Mouse (Mus musculus) liver, adult 2 months (tissue): Measurements from ENCODE around the gene Hes6. TPM values are rescaled to one million over a fixed set of nuclear protein-coding genes. Genes with fewer than 3 reads are reported as not detected.
A peak's percentile ranks its signal among the peaks of the same experiment; 100 is the strongest.

Experiments used
- DNase-seq: peaks from one replicate; pipeline ENCODE4 v3.0.0-alpha.2; 2011; ENCODE audit warnings: low read depth, low spot score; ENCODE audit errors: extremely low read depth
- H3K27ac ChIP-seq: fragments of 200-500 bp; replicated peaks from 2 replicates; pipeline ENCODE4 v1.5.1; 2012; ENCODE audit warnings: low read depth, mild to moderate bottlenecking, control low read depth, inconsistent platforms, low read length; ENCODE audit not compliant: insufficient read depth
- H3K27me3 ChIP-seq: fragments of 200-500 bp; 2 replicates; pipeline ENCODE4 v1.6.1; 2012; ENCODE audit warnings: mild to moderate bottlenecking, moderate library complexity, low read length, inconsistent platforms; ENCODE audit not compliant: control insufficient read depth, insufficient read depth
- H3K36me3 ChIP-seq: fragments of 200-500 bp; 2 replicates; pipeline ENCODE4 v1.6.1; 2012; ENCODE audit warnings: low read length, inconsistent platforms; ENCODE audit not compliant: control insufficient read depth, insufficient read depth
- H3K4me1 ChIP-seq: fragments of 200-500 bp; 2 replicates; pipeline ENCODE4 v1.6.1; 2011; ENCODE audit warnings: low read length; ENCODE audit not compliant: control insufficient read depth, insufficient read depth
- H3K4me3 ChIP-seq: fragments of 200-500 bp; 2 replicates; pipeline ENCODE4 v1.5.1; 2011; ENCODE audit warnings: low read depth, mild to moderate bottlenecking, control low read depth, low read length, moderate library complexity; ENCODE audit not compliant: insufficient read depth
- H3K79me2 ChIP-seq: fragments of 200-500 bp; 2 replicates; pipeline ENCODE4 v1.6.1; 2012; ENCODE audit warnings: inconsistent platforms, mild to moderate bottlenecking, low read length, moderate library complexity; ENCODE audit not compliant: control insufficient read depth, insufficient read depth
- H3K9ac ChIP-seq: fragments of 200-500 bp; 2 replicates; pipeline ENCODE4 v1.6.1; 2012; ENCODE audit warnings: low read depth, mild to moderate bottlenecking, control low read depth, inconsistent platforms, low read length
- CTCF ChIP-seq: fragments of 200-500 bp; IDR thresholded peaks from 2 replicates; pipeline ENCODE4 v1.5.1; 2011; ENCODE audit warnings: low read depth, low read length, control low read depth
- POLR2A ChIP-seq: fragments of 200-500 bp; IDR thresholded peaks from 2 replicates; pipeline ENCODE4 v1.6.1; 2011; ENCODE audit warnings: low read length, control low read depth; ENCODE audit not compliant: insufficient read depth; ENCODE audit errors: extremely low read depth
- WGBS: fragments of 180-500 bp; shearing (Covaris S2); methylation state at CpG from one replicate; pipeline ENCODE4 v1.1.7; 2018; 5-methylcytosine and 5-hydroxymethylcytosine counted together
- polyA plus RNA-seq: library from polyadenylated mRNA; depleted of rRNA; stranded (reverse); fragments of >200 nt; gene quantifications from 2 replicates; pipeline ENCODE4 v1.2.3, GENCODE M21; 2012
- total RNA-seq: library from RNA; depleted of rRNA; stranded (reverse); fragments of >200 nt; gene quantifications from 2 replicates; pipeline ENCODE4 v1.2.3, GENCODE M21; 2014

Hes6 gene
- total and polyA plus RNA-seq, 2 experiments, result 97.0 to 112 TPM

- H3K79me2 ChIP-seq, result no peaks in the 10 kb centered on the region
- peaks cover 48% of the 10 kb centered on the region for H3K4me1 ChIP-seq
- TF ChIP-seq CTCF (no peak), POLR2A (no peak)
- no peaks in the 10 kb centered on the region for H3K27me3 ChIP-seq
- no peak for DNase-seq
- H3K4me3 ChIP-seq, result no peak overlapping the region
- 49% methylated on average over 7 of the region's 7 CpGs for WGBS
- H3K9ac ChIP-seq, result no peak overlapping the region
- peaks cover 25% of the 10 kb centered on the region for H3K36me3 ChIP-seq
- H3K27ac ChIP-seq, result peak overlapping the region; percentile 94
Measured at GRCm38 (mm10) chr1:91437573-91437972, 23.7 kb upstream of the Hes6 start.

- TF ChIP-seq POLR2A (no peak), CTCF (no peak)
- H3K27ac ChIP-seq, result peak overlapping the region; percentile 94
- DNase-seq, result no peak
- no peaks in the 10 kb centered on the region for H3K27me3 ChIP-seq
- 0 out of 2 replicates have a peak overlapping the region, but pooled peaks have one; percentile 6 for H3K9ac ChIP-seq
- no peak overlapping the region for H3K4me3 ChIP-seq
- peaks cover 46% of the 10 kb centered on the region for H3K4me1 ChIP-seq
- no peaks in the 10 kb centered on the region for H3K79me2 ChIP-seq
- H3K36me3 ChIP-seq, result peaks cover 29% of the 10 kb centered on the region
- WGBS, result 91% methylated on average over 3 of the region's 3 CpGs
Measured at GRCm38 (mm10) chr1:91437083-91437400, 23.2 kb upstream of the Hes6 start.

- peak overlapping the region; percentile 43; the same call in 1 of the 2 replicates for H3K9ac ChIP-seq
- peaks cover 29% of the 10 kb centered on the region for H3K36me3 ChIP-seq
- peaks cover 41% of the 10 kb centered on the region for H3K4me1 ChIP-seq
- no peaks in the 10 kb centered on the region for H3K79me2 ChIP-seq
- H3K27me3 ChIP-seq, result no peaks in the 10 kb centered on the region
- H3K27ac ChIP-seq, result peak overlapping the region; percentile 94
- no peak overlapping the region for H3K4me3 ChIP-seq
- WGBS, result 15% methylated on average over 6 of the region's 6 CpGs
- TF ChIP-seq CTCF, result no peak
- TF ChIP-seq POLR2A, result no peak
- DNase-seq, result peak; percentile 93
Measured at GRCm38 (mm10) chr1:91436380-91437082, 22.7 kb upstream of the Hes6 start.

- H3K79me2 ChIP-seq, result no peaks in the 10 kb centered on the region
- peak overlapping the region; percentile 94 for H3K27ac ChIP-seq
- WGBS, result 89% methylated on average over 13 of the region's 13 CpGs
- no peak overlapping the region for H3K4me3 ChIP-seq
- no peaks in the 10 kb centered on the region for H3K27me3 ChIP-seq
- peaks cover 31% of the 10 kb centered on the region for H3K36me3 ChIP-seq
- no peak for DNase-seq
- TF ChIP-seq CTCF (no peak), POLR2A (no peak)
- H3K4me1 ChIP-seq, result peaks cover 35% of the 10 kb centered on the region
- peak overlapping the region; percentile 43; the same call in 1 of the 2 replicates for H3K9ac ChIP-seq
Measured at GRCm38 (mm10) chr1:91435606-91436130, 21.8 kb upstream of the Hes6 start.

- no peak overlapping the region for H3K4me3 ChIP-seq
- no peak for TF ChIP-seq POLR2A
- TF ChIP-seq CTCF, result no peak
- no peak for DNase-seq
- H3K27ac ChIP-seq, result no peak overlapping the region
- WGBS, result 95% methylated on average over 8 of the region's 8 CpGs
- H3K27me3 ChIP-seq, result no peaks in the 10 kb centered on the region
- no peaks in the 10 kb centered on the region for H3K79me2 ChIP-seq
- peaks cover 29% of the 10 kb centered on the region for H3K4me1 ChIP-seq
- H3K36me3 ChIP-seq, result peaks cover 37% of the 10 kb centered on the region
- no peak overlapping the region for H3K9ac ChIP-seq
Measured at GRCm38 (mm10) chr1:91434905-91435304, 21.1 kb upstream of the Hes6 start.

GRCm38 (mm10) chr1:91430761-91431160, 16.9 kb upstream of the Hes6 start:
- H3K27me3 ChIP-seq, result no peaks in the 10 kb centered on the region
- peaks cover 3% of the 10 kb centered on the region; the same call in 1 of the 2 replicates for H3K4me1 ChIP-seq
- H3K4me3 ChIP-seq, result no peak overlapping the region
- H3K27ac ChIP-seq, result no peak overlapping the region
- 78% methylated on average over 7 of the region's 7 CpGs for WGBS
- TF ChIP-seq CTCF (no peak), POLR2A (no peak)
- no peak overlapping the region for H3K9ac ChIP-seq
- H3K36me3 ChIP-seq, result peaks cover 49% of the 10 kb centered on the region
- no peak for DNase-seq
- H3K79me2 ChIP-seq, result no peaks in the 10 kb centered on the region
